Mouse (Mus musculus): ENCODE results near the gene Olfr767. TPM values are rescaled to one million over a fixed set of nuclear protein-coding genes. Genes with fewer than 3 reads are reported as not detected.
"Not testable (repeated sequence)": the region's sequence is repeated elsewhere in the genome, so short reads cannot be mapped to it uniquely, and the experiment has no call there.

The Olfr767 gene
- not detected in 2 replicates for polyA plus RNA-seq (2015; fragmentation: Nextera tagmentation; extraction: Ambion mirVana)

DNA sequence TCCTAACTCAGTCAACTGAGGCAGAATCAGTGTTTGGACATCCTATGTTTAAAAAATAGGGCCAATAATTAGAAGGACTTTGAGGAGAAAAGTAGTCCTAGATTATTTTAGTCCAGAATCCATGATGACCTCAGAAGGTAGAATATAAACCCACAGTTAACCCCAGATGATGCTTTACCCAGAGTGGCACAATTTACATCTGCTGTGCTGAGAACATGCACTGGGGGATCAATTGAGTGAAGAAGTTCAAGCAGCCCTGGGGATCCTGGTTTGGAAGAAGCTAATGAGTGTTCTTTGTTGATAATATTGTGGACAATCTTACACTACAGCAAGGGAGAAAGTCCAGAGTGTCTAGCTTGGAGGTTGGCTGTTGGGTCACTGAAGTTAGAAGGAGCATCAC lies at the start of gene Olfr767:
TSS of gene Olfr767 (minus strand) at position 101 of the 400 bp plus-strand sequence.
- not testable (repeated sequence) for ATAC-seq (ENCODE audit: insufficient read depth, low FRiP score)

DNA sequence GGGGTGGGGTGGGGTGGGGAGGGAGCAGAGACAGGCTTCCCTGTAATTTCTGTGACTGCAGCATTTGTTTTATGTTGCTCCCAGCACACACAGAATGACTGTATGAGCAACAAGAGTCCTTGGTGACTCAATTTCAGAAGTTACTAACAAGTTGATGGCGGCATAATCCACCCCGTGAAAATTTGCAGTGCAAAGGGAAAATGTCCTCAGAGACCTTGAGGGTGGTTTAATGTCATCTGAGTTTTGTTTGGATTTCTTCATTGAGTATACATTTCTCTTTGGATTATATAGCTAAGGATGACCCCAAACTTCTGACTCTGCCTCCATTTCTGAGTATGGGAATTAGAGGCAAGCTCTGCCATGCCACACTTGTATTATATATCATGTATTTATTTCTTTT lies 35.1 kb upstream of the Olfr767 start, which contains the start of gene Olfr769:
TSS of gene Olfr769 (minus strand) at position 101 of the 400 bp plus-strand sequence.
- H3K27ac ChIP-seq (ENCODE audit: low read length), result no peak within 1 kb of the TSS
- H3K27me3 ChIP-seq (ENCODE audit: control insufficient read depth, insufficient read depth, low read length), result no peaks in the 10 kb centered on the region
- no peaks in the 10 kb centered on the region for H3K36me3 ChIP-seq (ENCODE audit: control insufficient read depth, insufficient read depth, low read length)
- no peaks in the 10 kb centered on the region for H3K9me3 ChIP-seq (replicated peaks; ENCODE audit: control insufficient read depth, low read length)
- no peaks in the 10 kb centered on the region for H3K4me1 ChIP-seq (ENCODE audit: control insufficient read depth, insufficient read depth, low read length)
- 68% methylated on average over 2 of the region's 2 CpGs for WGBS
- H3K9ac ChIP-seq (ENCODE audit: low read length), result no peak within 1 kb of the TSS
- ATAC-seq (ENCODE audit: insufficient read depth, low FRiP score), result no peak
- no peak within 1 kb of the TSS for H3K4me3 ChIP-seq (replicated peaks; ENCODE audit: low read length)
- H3K4me2 ChIP-seq (ENCODE audit: low read depth, low read length), result no peak within 1 kb of the TSS

More for the DNA sequence above, at the start of gene Olfr767:
- not testable (repeated sequence) for H3K27me3 ChIP-seq (ENCODE audit: control insufficient read depth, insufficient read depth, low read length); H3K9ac ChIP-seq (ENCODE audit: low read length); H3K4me2 ChIP-seq (ENCODE audit: low read depth, low read length); H3K27ac ChIP-seq (ENCODE audit: low read length); H3K36me3 ChIP-seq (ENCODE audit: control insufficient read depth, insufficient read depth, low read length); H3K4me1 ChIP-seq (ENCODE audit: control insufficient read depth, insufficient read depth, low read length); H3K9me3 ChIP-seq (replicated peaks; ENCODE audit: control insufficient read depth, low read length); H3K4me3 ChIP-seq (replicated peaks; ENCODE audit: low read length)

DNA sequence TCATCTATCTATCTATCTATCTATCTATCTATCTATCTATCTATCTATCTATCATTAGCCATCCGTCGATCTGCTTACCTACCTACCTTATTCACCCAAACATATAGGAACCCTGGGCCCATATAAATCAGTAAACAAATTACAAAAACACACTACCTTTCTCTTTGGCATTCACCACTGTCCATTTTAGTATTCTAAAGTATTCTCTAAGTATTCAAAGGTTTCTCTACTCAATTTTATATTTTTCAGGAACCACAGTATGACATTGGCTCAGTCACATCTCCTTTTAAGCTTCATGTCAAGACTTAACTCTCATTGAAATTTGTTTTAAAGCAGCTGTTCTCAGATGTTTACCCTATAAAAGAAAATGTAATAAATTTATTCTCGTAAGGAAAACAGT lies 32.4 kb upstream of the Olfr767 start:
- H3K4me1 ChIP-seq (ENCODE audit: control insufficient read depth, insufficient read depth, low read length), result no peaks in the 10 kb centered on the region
- H3K27me3 ChIP-seq (ENCODE audit: control insufficient read depth, insufficient read depth, low read length), result no peaks in the 10 kb centered on the region
- no peak overlapping the region for H3K4me2 ChIP-seq (ENCODE audit: low read depth, low read length)
- H3K36me3 ChIP-seq (ENCODE audit: control insufficient read depth, insufficient read depth, low read length), result no peaks in the 10 kb centered on the region
- WGBS, result 85% methylated on average over 3 of the region's 3 CpGs
- no peak overlapping the region for H3K4me3 ChIP-seq (replicated peaks; ENCODE audit: low read length)
- no peak overlapping the region for H3K27ac ChIP-seq (ENCODE audit: low read length)
- no peak for ATAC-seq (ENCODE audit: insufficient read depth, low FRiP score)
- H3K9ac ChIP-seq (ENCODE audit: low read length), result no peak overlapping the region
- no peaks in the 10 kb centered on the region for H3K9me3 ChIP-seq (replicated peaks; ENCODE audit: control insufficient read depth, low read length)

DNA sequence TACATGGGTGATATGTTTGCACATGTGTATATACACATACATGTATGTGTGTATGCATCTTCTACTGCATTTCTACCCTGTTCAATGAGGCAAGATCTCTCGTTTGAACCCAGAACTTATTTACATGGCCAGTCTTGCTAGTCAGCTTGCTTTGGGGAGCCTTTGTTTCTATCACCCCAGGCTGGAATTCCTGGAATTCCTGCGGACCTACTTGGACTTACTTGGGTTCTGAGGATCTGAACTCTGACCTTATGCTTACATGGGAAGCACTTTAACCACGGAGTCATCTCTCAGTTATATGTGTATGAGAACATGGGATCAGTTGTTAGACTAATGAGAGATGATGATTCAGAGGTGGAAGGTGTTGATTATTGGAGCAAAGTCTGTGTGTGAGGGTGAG lies 18.5 kb upstream of the Olfr767 start:
- Histone ChIP-seq H3K4me1 (ENCODE audit: control insufficient read depth, insufficient read depth, low read length) (no peaks in the 10 kb centered on the region), H3K27ac (ENCODE audit: low read length) (no peak overlapping the region), H3K9me3 (replicated peaks; ENCODE audit: control insufficient read depth, low read length) (no peaks in the 10 kb centered on the region), H3K9ac (ENCODE audit: low read length) (no peak overlapping the region), H3K27me3 (ENCODE audit: control insufficient read depth, insufficient read depth, low read length) (no peaks in the 10 kb centered on the region), H3K4me2 (ENCODE audit: low read depth, low read length) (no peak overlapping the region), H3K4me3 (replicated peaks; ENCODE audit: low read length) (no peak overlapping the region), H3K36me3 (ENCODE audit: control insufficient read depth, insufficient read depth, low read length) (no peaks in the 10 kb centered on the region)
- 29% methylated on average over 3 of the region's 3 CpGs for WGBS
- no peak for ATAC-seq (ENCODE audit: insufficient read depth, low FRiP score)

DNA sequence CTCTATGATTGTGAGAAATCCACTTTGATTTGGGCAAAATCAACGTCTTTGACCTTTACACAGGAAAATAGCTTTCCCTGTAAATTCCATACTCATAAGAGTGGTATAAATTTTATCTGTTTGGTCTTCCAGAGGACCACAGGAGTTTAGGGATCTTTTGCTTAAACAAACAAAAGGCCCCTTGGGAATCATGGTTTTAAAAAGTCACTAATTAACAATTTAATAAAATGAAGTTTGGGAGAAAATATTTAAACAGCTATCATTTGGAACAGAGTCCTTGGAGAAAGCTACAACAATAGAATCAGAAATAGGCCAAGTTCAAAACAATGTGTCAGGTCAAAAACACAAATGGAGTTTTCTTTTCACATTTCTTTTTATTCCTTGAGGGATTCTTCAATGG lies 16.6 kb upstream of the Olfr767 start, which contains the start of gene Olfr768:
TSS of gene Olfr768 (minus strand) at position 101 of the 400 bp plus-strand sequence.
- H3K27me3 ChIP-seq (ENCODE audit: control insufficient read depth, insufficient read depth, low read length), result no peaks in the 10 kb centered on the region
- no peak within 1 kb of the TSS for H3K4me2 ChIP-seq (ENCODE audit: low read depth, low read length)
- no peaks in the 10 kb centered on the region for H3K36me3 ChIP-seq (ENCODE audit: control insufficient read depth, insufficient read depth, low read length)
- WGBS, result 78% methylated on average over 1 of the region's 1 CpGs
- no peak within 1 kb of the TSS for H3K9ac ChIP-seq (ENCODE audit: low read length)
- H3K9me3 ChIP-seq (replicated peaks; ENCODE audit: control insufficient read depth, low read length), result no peaks in the 10 kb centered on the region
- no peak within 1 kb of the TSS for H3K27ac ChIP-seq (ENCODE audit: low read length)
- no peaks in the 10 kb centered on the region for H3K4me1 ChIP-seq (ENCODE audit: control insufficient read depth, insufficient read depth, low read length)
- ATAC-seq (ENCODE audit: insufficient read depth, low FRiP score), result no peak
- no peak within 1 kb of the TSS for H3K4me3 ChIP-seq (replicated peaks; ENCODE audit: low read length)

DNA sequence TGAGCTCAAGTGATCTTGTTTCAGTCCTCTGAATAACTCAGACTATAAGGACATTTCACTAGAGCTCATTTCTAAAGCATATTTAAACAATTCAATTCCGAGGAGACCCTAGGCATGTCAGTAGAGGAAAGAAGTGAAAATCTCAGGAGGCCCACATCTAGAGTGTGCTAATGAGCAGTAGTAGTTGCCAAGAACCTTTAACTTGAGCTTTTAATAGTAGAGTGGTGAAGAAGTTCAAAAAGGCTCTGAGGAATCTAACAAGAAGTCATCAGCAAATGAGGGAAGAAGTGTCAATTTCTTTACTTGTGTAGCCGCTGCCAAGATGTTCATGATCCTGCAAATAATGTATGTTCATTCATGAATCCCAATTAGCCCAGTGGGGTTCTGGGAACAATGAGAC lies 13.8 kb downstream of the Olfr767 start, which contains the start of gene Olfr766-ps1:
TSS of gene Olfr766-ps1 (minus strand) at position 101 of the 400 bp plus-strand sequence.
- no peaks in the 10 kb centered on the region for H3K36me3 ChIP-seq (ENCODE audit: control insufficient read depth, insufficient read depth, low read length)
- H3K9me3 ChIP-seq (replicated peaks; ENCODE audit: control insufficient read depth, low read length), result no peaks in the 10 kb centered on the region
- no peaks in the 10 kb centered on the region for H3K27me3 ChIP-seq (ENCODE audit: control insufficient read depth, insufficient read depth, low read length)
- H3K4me2 ChIP-seq (ENCODE audit: low read depth, low read length), result no peak within 1 kb of the TSS
- WGBS, result 85% methylated on average over 2 of the region's 2 CpGs
- no peak for ATAC-seq (ENCODE audit: insufficient read depth, low FRiP score)
- no peaks in the 10 kb centered on the region for H3K4me1 ChIP-seq (ENCODE audit: control insufficient read depth, insufficient read depth, low read length)
- no peak within 1 kb of the TSS for H3K9ac ChIP-seq (ENCODE audit: low read length)
- no peak within 1 kb of the TSS for H3K4me3 ChIP-seq (replicated peaks; ENCODE audit: low read length)
- H3K27ac ChIP-seq (ENCODE audit: low read length), result no peak within 1 kb of the TSS

DNA sequence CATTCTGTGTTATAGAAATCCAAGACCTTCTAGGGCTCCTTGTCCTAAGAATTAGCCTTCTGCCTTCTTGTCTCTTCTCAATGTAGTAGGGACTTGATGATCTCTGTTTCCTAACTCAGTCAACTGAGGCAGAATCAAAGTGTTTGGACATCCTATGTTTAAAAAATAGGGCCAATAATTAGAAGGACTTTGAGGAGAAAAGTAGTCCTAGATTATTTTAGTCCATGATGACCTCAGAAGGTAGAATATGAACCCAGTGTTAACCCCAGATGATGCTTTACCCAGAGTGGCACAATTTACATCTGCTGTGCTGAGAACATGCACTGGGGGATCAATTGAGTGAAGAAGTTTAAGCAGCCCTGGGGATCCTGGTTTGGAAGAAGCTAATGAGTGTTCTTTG lies 32.8 kb downstream of the Olfr767 start, which contains the start of gene Olfr765:
TSS of gene Olfr765 (minus strand) at position 101 of the 400 bp plus-strand sequence.
- not testable (repeated sequence) for H3K4me1 ChIP-seq (ENCODE audit: control insufficient read depth, insufficient read depth, low read length); H3K4me3 ChIP-seq (replicated peaks; ENCODE audit: low read length); ATAC-seq (ENCODE audit: insufficient read depth, low FRiP score); H3K9me3 ChIP-seq (replicated peaks; ENCODE audit: control insufficient read depth, low read length); H3K9ac ChIP-seq (ENCODE audit: low read length); H3K4me2 ChIP-seq (ENCODE audit: low read depth, low read length); H3K27me3 ChIP-seq (ENCODE audit: control insufficient read depth, insufficient read depth, low read length); H3K27ac ChIP-seq (ENCODE audit: low read length); H3K36me3 ChIP-seq (ENCODE audit: control insufficient read depth, insufficient read depth, low read length)

DNA sequence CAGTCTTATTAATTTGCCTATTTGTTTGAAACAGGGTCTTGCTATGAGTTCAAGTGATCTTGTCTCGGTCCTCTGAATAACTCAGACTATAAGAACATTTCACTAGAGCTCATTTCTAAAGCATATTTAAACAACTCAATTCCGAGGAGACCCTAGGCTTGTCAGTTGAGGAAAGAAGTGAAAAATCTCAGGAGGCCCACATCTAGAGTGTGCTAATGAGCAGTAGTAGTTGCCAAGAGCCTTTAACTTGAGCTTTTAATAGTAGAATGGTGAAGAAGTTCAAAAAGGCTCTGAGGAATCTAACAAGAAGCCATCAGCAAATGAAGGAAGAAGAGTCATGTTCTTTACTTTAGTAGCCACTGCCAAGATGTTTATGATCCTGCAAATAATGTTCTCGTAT lies 42.9 kb downstream of the Olfr767 start, which contains the start of gene Olfr764-ps1:
TSS of gene Olfr764-ps1 (minus strand) at position 101 of the 400 bp plus-strand sequence.
- ATAC-seq (ENCODE audit: insufficient read depth, low FRiP score), result no peak
- Histone ChIP-seq H3K9me3 (replicated peaks; ENCODE audit: control insufficient read depth, low read length) (no peaks in the 10 kb centered on the region), H3K4me1 (ENCODE audit: control insufficient read depth, insufficient read depth, low read length) (no peaks in the 10 kb centered on the region), H3K4me2 (ENCODE audit: low read depth, low read length) (no peak within 1 kb of the TSS), H3K27ac (ENCODE audit: low read length) (no peak within 1 kb of the TSS), H3K36me3 (ENCODE audit: control insufficient read depth, insufficient read depth, low read length) (no peaks in the 10 kb centered on the region), H3K4me3 (replicated peaks; ENCODE audit: low read length) (no peak within 1 kb of the TSS), H3K9ac (ENCODE audit: low read length) (no peak within 1 kb of the TSS), H3K27me3 (ENCODE audit: control insufficient read depth, insufficient read depth, low read length) (no peaks in the 10 kb centered on the region)
- WGBS, result 77% methylated on average over 3 of the region's 3 CpGs

DNA sequence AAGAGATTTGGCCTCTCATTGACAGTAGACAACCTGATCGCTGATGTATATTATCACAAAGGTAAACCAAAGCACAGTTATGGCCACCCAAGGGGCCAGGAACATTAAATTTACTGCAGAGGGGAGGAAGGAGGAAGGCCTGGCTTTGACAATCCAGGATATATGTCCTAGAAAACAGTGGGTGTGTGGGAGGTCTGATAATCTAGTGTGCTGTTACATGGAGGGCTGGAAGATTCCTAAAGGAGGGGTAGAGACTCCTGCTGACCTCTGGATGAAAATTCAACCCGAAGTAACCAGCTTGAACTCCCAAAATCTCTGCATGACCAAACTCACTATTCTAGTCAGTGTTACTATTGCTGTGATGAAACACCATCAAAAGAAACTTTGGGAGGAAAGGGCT lies 54.4 kb downstream of the Olfr767 start:
- 79% methylated on average over 2 of the region's 2 CpGs for WGBS
- Histone ChIP-seq H3K27me3 (ENCODE audit: control insufficient read depth, insufficient read depth, low read length) (no peaks in the 10 kb centered on the region), H3K9me3 (replicated peaks; ENCODE audit: control insufficient read depth, low read length) (no peaks in the 10 kb centered on the region), H3K4me3 (replicated peaks; ENCODE audit: low read length) (no peak overlapping the region), H3K4me2 (ENCODE audit: low read depth, low read length) (no peak overlapping the region), H3K36me3 (ENCODE audit: control insufficient read depth, insufficient read depth, low read length) (no peaks in the 10 kb centered on the region), H3K27ac (ENCODE audit: low read length) (no peak overlapping the region), H3K9ac (ENCODE audit: low read length) (no peak overlapping the region), H3K4me1 (ENCODE audit: control insufficient read depth, insufficient read depth, low read length) (no peaks in the 10 kb centered on the region)
- ATAC-seq (ENCODE audit: insufficient read depth, low FRiP score), result no peak

Measured in stomach, embryonic 16.5 days (tissue).